Mouse (Mus musculus) kidney, adult 8-10 months (tissue): ENCODE data around the gene Glod4.

ENCODE experiments used
- DNase-seq, 2 experiments: peaks; one replicate each; pipeline ENCODE4 v3.0.0; 2022

Glod4 gene

GRCm38 (mm10) chr11:76201761-76202674 is 41.5 kb downstream of the Glod4 start:
- DNase-seq = peak; percentile 74 to 81

GRCm38 (mm10) chr11:76196977-76197469 is 46.5 kb downstream of the Glod4 start:
- DNase-seq = no peak

GRCm38 (mm10) chr11:76196275-76196976 is 47.1 kb downstream of the Glod4 start:
- no peak for DNase-seq

GRCm38 (mm10) chr11:76186908-76187307 is 56.6 kb downstream of the Glod4 start:
- DNase-seq = no peak

- no peak for DNase-seq
Measured at GRCm38 (mm10) chr11:76183745-76184144, 59.8 kb downstream of the Glod4 start.

GRCm38 (mm10) chr11:76180146-76180540 is 63.4 kb downstream of the Glod4 start:
- no peak for DNase-seq

- DNase-seq = peak; percentile 92 to 94
Measured at GRCm38 (mm10) chr11:76179495-76180145, 63.9 kb downstream of the Glod4 start, which contains the start of the genes Vps53 and Fam57a. Gene Vps53, minus strand, starts transcription at chr11:76179647. Gene Fam57a, plus strand, starts transcription at chr11:76179671.

GRCm38 (mm10) chr11:76178726-76179494 is 64.6 kb downstream of the Glod4 start:
- DNase-seq = peak in 1 of 2 experiments; percentile 41

- DNase-seq = no peak
Measured at GRCm38 (mm10) chr11:76170207-76170606, 73.3 kb downstream of the Glod4 start.

GRCm38 (mm10) chr11:76168976-76169375 is 74.5 kb downstream of the Glod4 start:
- DNase-seq = peak; percentile 68 to 78

GRCm38 (mm10) chr11:76167079-76167765 is 76.3 kb downstream of the Glod4 start:
- DNase-seq = peak; percentile 59 to 78

- no peak for DNase-seq
Measured at GRCm38 (mm10) chr11:76166657-76167056, 76.9 kb downstream of the Glod4 start.

GRCm38 (mm10) chr11:76160251-76160650 is 83.3 kb downstream of the Glod4 start:
- DNase-seq = no peak

- DNase-seq = no peak
Measured at GRCm38 (mm10) chr11:76158375-76158774, 85.2 kb downstream of the Glod4 start.

- no peak for DNase-seq
Measured at GRCm38 (mm10) chr11:76154861-76155260, 88.7 kb downstream of the Glod4 start.

GRCm38 (mm10) chr11:76154200-76154599 is 89.3 kb downstream of the Glod4 start:
- DNase-seq = no peak

GRCm38 (mm10) chr11:76153236-76153951 is 90.1 kb downstream of the Glod4 start:
- no peak for DNase-seq

- no peak for DNase-seq
Measured at GRCm38 (mm10) chr11:76150980-76151379, 92.5 kb downstream of the Glod4 start.

- no peak for DNase-seq
Measured at GRCm38 (mm10) chr11:76148055-76149008, 95.2 kb downstream of the Glod4 start.
